Mouse (Mus musculus) layer of hippocampus, adult 8-10 months (tissue): ENCODE measurements around the gene Cenpk. TPM values are rescaled to one million over a fixed set of nuclear protein-coding genes. Genes with fewer than 3 reads are reported as not detected.
"Not testable (repeated sequence)": the region's sequence is repeated elsewhere in the genome, so short reads cannot be mapped to it uniquely, and the experiment has no call there.

Experiments
- DNase-seq, 2 experiments: peaks; one replicate each; pipeline ENCODE4 v3.0.0; 2022; ENCODE audit warnings: low spot score in 2 of 2
- total RNA-seq, 4 experiments: library from RNA; stranded (reverse); gene quantifications; 2 replicates each; pipeline ENCODE4 v1.2.4; 2022

Cenpk gene
- 1 to 10 TPM in 2 of 4 experiments, under 1 TPM in 2; 0.63 to 1.5 (median 1.2) TPM for total RNA-seq

DNA sequence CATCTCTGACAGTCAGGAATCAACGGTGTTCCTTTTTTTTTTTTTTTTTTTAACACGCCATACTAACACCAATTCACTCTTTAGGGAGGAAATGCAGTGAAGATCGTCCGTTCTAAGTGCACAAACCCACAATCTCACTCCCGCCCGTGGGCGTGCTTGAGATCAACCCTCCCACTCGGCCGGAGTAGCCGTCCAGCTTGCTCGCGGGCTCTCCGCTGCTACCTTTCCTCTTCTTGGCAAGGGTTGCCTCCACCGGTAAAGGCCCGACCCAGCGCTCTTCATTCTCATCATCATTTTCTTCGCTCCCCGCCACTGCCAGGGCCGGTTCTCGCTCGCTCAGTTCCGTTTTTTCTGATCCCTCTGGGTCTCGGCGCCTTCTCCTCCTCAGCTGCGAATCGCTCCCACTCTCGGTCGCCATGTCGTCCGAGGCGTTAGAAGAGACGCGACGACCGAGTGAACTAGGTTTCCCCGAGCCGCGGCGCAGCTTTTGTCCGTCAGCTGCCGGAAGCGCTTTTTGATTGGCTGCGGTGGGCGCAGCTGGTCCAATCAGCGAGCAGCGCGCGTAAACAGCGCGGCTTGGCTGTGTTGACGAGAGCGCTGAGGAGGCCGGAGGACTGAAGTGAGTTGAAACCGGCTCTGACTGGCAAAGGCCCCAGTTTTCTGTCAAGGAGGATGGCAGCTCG lies at the start of gene Cenpk, which contains the start of gene Ppwd1:
Cenpk (plus strand) TSS at position 228 of the 683 bp plus-strand sequence.
Ppwd1 (minus strand) TSS at position 460 of the 683 bp plus-strand sequence.
- peak; percentile 92 to 95 for DNase-seq

DNA sequence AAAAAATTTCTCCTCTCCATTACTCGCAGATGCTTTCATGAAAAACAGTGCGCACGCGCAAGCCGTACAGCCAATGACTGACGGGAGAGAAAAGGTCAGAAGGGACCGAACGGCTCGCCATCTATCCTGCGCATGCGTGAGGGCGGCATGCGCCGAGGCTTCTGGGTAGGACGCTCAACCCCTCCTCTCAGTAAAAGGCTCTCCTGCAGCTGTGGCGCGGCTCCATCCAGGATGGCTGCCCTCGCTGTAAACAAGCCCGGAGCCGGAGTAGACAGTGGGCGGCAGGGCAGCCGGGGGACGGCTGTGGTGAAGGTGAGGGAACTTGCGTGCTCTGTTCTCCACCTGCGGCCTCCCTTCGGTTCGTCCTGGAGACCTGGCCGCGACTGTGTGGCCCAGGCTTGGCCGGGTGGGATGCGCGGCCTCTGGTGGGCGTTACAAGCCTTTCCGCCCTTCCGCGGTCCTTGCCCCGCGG lies 49.7 kb upstream of the Cenpk start, which contains the start of gene Trim23:
Trim23 (plus strand) TSS at position 148 of the 472 bp plus-strand sequence.
- peak; percentile 97 to 98 for DNase-seq

DNA sequence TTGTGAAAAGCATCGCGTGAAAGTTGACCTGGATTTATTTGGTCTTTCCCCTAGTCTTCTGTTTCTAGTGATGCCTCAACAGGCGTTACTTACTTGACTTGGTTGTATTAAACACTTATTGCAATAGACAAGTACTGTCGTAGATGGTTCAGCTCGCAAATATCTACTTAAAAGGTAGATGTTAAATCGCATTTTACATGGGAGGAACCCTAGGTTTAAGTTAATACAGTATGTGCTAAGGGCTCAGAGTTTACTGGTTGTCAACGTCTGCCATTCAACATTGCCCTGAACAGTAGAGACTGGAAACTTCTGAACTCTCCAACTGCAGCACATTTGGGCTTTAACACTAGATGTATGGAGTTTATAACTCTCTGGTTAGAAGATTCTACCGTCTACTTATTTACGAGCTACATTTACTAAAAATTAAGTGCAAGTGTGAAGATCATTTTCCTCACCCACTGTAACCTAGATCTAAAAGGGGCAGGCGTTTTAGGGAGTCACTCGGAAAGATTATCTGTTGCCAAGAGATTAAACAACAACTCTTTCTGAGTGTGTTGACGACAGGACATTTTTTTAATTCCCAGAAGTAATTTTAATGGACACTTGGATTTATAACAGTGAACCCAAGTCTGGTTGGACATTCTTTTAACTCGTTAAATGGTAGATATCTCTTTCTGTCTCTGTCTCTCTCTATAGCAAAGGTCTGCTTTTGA lies 49.1 kb upstream of the Cenpk start:
- DNase-seq, result no peak

DNA sequence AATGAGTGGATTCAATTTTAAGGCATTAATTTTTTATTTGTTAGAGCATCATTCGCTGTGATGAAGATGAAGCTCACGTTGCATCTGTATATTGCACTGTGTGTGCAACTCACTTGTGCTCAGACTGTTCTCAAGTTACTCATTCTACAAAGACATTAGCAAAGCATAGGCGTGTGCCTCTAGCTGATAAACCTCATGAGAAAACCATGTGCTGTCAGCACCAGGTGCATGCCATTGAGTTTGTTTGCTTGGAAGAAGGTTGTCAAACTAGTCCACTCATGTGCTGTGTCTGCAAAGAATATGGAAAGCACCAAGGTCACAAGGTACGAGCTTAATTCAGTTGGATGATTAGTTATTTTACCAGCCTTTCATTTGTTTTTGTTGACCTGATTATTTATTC lies 41.1 kb upstream of the Cenpk start:
- DNase-seq, result no peak

DNA sequence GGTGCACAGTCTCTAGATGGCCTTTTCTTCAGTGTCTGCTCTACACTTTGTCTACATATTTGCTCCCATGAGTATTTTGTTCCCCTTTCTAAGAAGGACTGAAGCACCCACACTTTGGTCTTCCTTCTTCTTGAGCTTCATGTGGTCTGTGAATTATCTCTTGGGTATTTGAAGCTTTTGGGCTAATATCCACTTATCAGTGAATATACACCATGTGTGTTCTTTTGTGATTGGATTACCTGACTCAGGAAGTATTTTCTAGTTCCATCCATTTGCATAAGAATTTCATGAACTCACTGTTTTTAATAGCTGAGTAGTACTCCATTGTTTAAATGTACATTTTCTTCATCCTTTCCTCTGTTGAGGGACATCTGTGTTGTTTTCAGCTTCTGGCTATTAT lies 32.5 kb upstream of the Cenpk start:
- DNase-seq, result not testable (repeated sequence)

DNA sequence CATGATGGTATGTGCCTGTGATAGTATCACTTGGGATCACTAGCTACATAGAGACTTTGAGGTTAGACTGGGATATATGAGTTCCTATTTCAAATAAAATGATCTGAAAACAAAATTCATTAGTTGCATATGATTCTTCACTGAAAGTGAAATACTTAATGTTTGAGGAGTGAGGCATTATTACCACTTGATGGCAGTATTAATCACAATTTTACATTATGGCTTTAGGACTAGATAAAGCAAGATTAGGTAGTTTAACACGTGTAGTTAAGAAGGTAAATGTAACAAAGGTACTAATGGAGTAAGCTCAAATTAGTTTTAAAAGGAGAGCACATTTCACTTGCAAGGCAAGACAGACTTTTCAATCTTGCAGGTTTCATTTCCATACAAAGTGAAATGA lies 24.1 kb upstream of the Cenpk start:
- DNase-seq, result no peak

DNA sequence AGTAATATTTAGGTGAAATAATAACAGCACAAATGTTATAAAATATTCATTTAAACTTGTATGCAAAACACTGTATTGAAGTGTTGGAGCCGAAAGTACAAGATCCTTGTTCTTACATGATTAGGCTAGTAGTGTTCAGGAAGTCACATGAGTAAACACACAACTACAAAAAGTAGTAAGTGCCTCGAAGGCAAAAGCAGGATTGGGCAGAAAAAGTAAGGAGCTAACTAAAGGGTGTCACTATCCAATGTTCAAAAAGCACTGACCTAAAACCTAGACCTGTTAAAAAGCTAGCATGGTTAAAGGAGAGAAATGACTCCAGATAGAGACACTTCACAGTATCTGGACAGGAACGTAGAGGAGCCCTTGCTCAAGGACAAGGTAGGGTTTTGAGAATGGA lies 933 bp upstream of the Cenpk start:
- DNase-seq, result no peak

DNA sequence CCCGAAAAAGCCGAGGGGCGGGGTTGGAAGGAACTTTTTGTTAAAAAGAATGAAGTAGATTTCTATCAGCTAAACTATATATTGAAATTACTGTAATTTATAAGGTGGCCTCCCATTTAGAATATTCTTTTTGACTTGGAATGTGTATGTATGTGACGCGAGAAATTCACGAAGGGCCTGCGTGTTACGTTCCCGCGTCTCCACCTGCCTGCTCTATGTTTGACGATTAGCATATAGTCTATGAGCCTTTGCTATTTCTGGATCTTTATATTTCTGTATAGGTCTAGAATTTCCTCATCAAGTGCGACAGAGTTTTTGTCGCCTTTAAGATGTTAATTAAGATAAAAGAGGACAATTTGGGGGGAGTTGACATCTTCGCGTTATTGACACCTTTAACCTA lies 770 bp downstream of the Cenpk start:
- DNase-seq, result no peak

DNA sequence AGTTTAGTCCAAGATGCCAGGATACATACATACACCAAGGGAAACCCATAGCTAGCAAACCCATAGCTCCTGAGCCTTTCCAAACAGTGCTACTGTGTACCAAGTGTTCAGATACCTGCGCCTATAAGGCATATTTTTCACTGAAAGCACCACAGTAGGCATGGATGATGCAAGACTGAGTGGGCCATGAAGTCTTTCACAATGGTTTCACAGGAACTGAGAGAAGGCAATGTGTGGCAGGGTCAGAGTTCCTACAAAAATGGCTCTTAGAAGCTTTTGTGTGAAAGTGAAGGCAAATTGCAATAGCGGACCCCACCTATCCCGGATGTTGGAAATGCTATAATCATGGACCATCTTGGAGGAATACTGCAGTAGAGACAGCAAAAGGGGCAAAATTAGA lies 30.6 kb downstream of the Cenpk start:
- DNase-seq, result no peak

DNA sequence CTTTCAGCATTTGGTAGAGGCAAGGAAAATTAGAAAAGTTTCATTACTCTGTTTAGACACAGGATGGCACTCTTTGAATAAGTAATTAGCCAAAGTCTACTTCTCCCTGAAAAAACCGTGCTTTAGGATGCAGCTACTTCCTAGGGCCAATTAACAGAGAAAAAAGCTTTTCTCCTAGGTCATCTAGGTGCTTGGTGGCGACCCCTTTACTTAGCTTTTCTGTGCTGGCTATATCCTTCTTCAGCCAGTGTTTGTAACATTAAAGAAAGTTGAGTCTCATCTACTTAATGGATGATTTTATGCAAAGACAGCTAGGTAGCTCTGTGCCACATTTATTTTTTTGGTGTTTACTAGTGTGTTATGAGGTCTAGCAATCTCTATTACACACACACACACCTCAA lies 56.6 kb downstream of the Cenpk start:
- DNase-seq, result peak; percentile 8 to 14

DNA sequence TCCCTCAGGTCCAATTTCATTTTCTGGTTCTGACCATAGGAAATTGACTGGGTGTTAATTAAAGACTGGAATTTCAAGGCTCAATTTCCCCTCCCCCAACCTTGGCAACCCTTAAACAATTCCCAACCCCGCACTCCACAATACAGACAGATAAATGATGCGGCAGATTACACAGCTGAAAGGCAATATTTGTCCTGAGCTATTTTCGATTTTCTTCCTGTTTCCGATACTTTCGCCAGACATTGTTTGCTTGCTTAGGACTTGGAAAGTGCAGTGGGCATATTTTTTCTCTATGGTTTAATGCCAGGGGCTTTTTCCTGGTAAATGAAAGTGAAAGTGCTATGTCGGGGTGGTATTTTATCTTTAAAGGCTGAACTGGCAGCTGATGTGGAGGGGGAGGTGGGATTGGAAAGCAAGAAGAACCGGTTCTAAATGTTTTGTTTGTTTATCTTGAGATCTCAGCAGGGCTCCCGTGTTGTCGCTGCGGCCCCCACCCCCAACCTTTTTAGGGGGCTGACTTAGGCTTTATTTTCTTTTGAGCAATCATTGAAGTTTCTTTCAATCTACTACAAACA lies 57.4 kb downstream of the Cenpk start:
- DNase-seq, result peak; percentile 9 to 14

DNA sequence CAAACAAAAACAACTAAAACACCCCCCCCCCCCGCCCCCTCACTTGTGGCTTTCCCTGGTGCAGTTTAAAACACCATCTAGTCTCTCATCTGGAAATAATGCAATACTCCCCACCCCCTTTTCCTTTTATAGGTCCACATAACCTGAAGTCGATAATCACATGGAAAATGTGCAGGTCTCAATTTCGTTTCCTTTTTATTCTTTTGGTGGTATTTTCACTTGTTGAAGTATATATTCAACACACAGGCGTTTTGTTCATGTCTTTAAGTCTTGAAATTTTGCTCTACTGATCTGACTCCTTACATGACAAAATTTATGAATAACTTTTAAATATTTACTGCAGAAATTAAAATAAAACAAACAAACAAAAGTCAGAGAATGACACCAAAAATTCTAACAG lies 57.9 kb downstream of the Cenpk start:
- DNase-seq, result no peak

DNA sequence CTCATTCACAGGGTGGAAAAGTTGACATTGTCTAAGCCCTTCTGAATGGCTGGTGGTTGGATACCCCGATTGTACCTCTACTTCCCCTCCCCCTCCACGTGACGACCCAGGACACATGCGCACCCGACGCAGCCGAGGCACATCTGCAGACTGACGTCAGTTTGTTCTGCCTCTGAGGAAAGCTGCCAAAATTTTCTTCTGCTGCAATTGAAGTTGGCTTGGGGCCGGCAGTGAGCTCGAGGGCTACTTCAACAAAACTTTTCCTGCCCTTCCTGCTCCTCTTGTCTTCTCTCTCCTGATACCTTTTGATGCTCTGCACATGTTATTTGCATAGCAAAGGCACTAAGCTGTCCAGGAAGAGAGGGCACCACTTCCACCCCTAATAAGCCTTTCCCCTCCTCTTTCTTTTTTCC lies 58.5 kb downstream of the Cenpk start:
- peak; percentile 84 to 87 for DNase-seq

DNA sequence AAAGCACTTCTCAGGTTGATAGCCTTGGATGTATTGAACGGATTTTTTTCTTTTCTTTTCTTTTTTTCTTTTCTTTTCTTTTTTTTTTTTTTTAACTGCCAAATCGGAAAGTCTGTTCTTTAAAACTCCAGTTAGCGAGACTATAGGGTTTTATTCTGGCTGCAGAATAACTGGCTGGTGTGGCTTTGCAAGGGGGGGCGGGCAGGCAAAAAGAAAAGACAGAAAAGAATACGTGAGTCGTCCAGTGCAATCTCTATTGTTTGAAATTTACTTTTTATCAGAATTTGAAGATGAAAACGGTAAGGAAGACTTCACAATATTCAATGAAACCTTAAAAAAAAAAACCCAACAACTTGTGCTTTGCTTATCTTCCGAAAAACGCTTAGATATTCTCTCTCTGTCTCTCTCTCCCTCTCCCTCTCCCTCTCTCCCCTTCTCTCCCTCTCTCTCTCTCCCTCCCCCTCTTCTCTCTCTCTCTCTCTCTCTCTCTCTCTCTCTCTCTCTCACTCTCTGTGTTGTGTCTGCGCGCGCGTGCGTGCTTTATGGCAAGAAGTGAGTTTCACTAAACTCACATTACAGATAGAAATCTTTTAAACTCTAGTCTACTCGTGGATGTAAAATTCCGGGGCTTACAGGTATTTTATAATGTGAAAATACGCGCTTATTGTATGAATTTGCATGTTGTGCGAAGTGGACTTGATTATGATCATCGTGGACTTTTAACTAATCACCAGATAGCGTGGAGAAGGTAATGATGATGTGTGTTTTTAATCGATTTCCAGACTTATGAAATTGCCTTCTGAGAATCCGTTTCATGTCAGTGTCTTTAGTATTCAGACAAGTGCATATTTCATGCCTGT lies 59.2 kb downstream of the Cenpk start, which contains the start of gene Adamts6:
Adamts6 (plus strand) TSS at position 470 of the 860 bp plus-strand sequence.
- peak in 1 of 2 experiments; percentile 6 for DNase-seq

DNA sequence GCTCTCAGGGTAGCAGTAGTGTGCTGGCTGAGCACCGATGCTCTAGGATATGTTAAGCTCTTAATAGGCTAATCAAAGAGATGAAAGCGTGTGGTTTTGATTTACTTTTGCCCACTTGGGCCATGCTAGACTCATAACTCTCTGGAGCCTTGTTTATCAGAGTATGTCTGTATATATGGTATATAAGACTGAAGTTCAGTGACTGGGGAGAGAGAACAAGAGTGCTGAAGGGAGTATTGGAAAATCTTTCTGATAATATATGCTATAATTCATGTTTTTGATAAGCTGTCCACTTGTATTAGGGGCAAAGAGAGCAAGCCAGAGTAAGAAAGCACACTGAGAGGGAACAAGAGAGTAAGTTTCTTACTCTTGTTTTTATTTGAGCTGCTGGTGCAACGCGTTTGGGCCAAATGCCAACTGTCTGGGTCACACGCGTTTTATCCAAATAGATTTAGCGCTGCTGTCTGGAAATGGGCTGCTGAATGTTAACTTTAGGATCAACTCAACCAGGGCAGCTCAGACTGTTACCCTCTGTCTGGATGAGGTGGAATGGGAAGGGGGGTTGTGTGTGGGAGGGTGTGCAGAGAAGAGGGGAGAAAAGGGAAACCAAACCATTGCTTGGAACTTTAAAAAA lies 59.9 kb downstream of the Cenpk start:
- peak in 1 of 2 experiments; percentile 22 for DNase-seq

DNA sequence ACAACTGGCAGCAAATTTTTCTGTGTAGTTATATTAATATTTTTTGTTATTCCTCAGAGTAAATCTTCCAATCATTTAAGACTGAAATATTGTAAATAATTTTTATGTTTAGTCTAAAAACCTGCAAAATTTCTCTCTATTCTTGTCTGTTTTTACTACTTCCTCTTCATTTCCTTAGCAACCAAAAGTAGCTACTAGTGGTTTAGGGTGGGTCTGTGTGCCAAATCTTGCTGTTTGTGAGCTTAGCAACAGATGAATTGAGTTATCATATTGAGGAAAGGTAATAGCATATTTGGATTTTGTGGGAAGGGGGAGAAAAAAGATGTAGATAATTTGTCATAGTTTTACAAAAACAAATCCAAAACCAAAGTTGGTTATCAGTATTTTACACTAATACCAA lies 60.8 kb downstream of the Cenpk start:
- no peak for DNase-seq

DNA sequence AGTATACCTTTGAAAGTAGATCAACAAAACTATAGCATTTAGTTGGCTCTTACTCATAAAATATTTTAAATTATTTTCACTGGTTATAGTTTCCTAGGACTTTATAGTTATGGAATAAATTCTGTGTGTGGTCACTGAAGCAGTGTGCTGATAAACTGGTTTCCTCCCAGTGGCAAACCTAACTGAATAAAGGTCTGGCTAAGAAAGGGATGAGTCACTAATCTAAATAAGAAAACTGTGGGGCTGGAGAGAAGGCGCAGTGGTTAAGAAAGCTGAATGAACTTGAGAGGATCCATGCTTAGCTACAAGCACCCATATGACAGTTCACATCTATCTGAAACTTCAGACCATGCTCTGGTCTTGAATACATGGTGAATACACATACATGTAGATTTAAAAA lies 67.1 kb downstream of the Cenpk start:
- DNase-seq, result no peak
